Mouse (Mus musculus): ENCODE measurements at regions not wholly inside any gene's neighbourhood (a gene's known extent, or its start where the extent isn't known, plus 50 kb on each side); places are given as distances from the start of the nearest gene placed in this dataset.
"Not testable (repeated sequence)": the region's sequence is repeated elsewhere in the genome, so short reads cannot be mapped to it uniquely, and the experiment has no call there.

- in situ Hi-C loops (cut with MboI, MseI), result not testable (repeated sequence)
Observed at GRCm38 (mm10) chr10:22556401-22556800, 88.4 kb upstream of the Slc2a12 start.

- in situ Hi-C loops (cut with MboI, MseI), result not testable (repeated sequence)
Observed at GRCm38 (mm10) chr10:22569250-22570010, 75.4 kb upstream of the Slc2a12 start.

- in situ Hi-C loops (cut with MboI, MseI), result not testable (repeated sequence)
Observed at GRCm38 (mm10) chr10:22574048-22574447, 70.8 kb upstream of the Slc2a12 start.

GRCm38 (mm10) chr10:22579426-22579825, 65.4 kb upstream of the Slc2a12 start:
- in situ Hi-C loops (cut with MboI, MseI), result loop anchor here (5.0 to 25.0 kb wide), 2 partner anchors 97 to 508 kb away; no protein-coding TSS in a partner anchor

- in situ Hi-C loops (cut with MboI, MseI), result loop anchor here (25.0 kb wide), 1 partner anchor 506 kb away; no protein-coding TSS in a partner anchor
Observed at GRCm38 (mm10) chr10:22581300-22581699, 63.5 kb upstream of the Slc2a12 start.

- in situ Hi-C loops (cut with MboI, MseI), result loop anchor here (25.0 kb wide), 1 partner anchor 504 kb away; no protein-coding TSS in a partner anchor
Observed at GRCm38 (mm10) chr10:22583306-22583705, 61.5 kb upstream of the Slc2a12 start.

GRCm38 (mm10) chr10:22588587-22588986, 56.2 kb upstream of the Slc2a12 start:
- in situ Hi-C loops (cut with MboI, MseI), result loop anchor here (25.0 kb wide), 1 partner anchor 499 kb away; no protein-coding TSS in a partner anchor

GRCm38 (mm10) chr10:22591664-22592063, 53.1 kb upstream of the Slc2a12 start:
- in situ Hi-C loops (cut with MboI, MseI), result loop anchor here (25.0 kb wide), 1 partner anchor 496 kb away; no protein-coding TSS in a partner anchor

GRCm38 (mm10) chr10:22592189-22592603, 52.6 kb upstream of the Slc2a12 start:
- in situ Hi-C loops (cut with MboI, MseI), result loop anchor here (25.0 kb wide), 1 partner anchor 495 kb away; no protein-coding TSS in a partner anchor

GRCm38 (mm10) chr10:22592752-22593151, 52.1 kb upstream of the Slc2a12 start:
- in situ Hi-C loops (cut with MboI, MseI), result loop anchor here (25.0 kb wide), 1 partner anchor 495 kb away; no protein-coding TSS in a partner anchor
